Mouse (Mus musculus) adrenal gland, adult 2 months (tissue): ENCODE measurements around the gene Prss28. TPM values are rescaled to one million over a fixed set of nuclear protein-coding genes. Genes with fewer than 3 reads are reported as not detected.

Experiments used
- DNase-seq: peaks from one replicate; pipeline ENCODE4 v3.0.0; 2021
- long read RNA-seq: library from polyadenylated mRNA; stranded (forward); transcript quantifications from one replicate; pipeline ENCODE4 v2.0.0, GENCODE M21; 2021
- polyA plus RNA-seq: library from polyadenylated mRNA; depleted of rRNA; stranded (reverse); fragments of >200 nt; gene quantifications from 2 replicates; pipeline ENCODE4 v1.2.3, GENCODE M21; 2012; rRNA removed
- total RNA-seq, 2 experiments: library from RNA; stranded (reverse); gene quantifications; 2 replicates each; pipeline ENCODE4 v1.2.3; 2021

The Prss28 gene
- total RNA-seq (not detected), polyA plus RNA-seq (not detected in 2 replicates)
- long read RNA-seq, result 0 reads

DNA sequence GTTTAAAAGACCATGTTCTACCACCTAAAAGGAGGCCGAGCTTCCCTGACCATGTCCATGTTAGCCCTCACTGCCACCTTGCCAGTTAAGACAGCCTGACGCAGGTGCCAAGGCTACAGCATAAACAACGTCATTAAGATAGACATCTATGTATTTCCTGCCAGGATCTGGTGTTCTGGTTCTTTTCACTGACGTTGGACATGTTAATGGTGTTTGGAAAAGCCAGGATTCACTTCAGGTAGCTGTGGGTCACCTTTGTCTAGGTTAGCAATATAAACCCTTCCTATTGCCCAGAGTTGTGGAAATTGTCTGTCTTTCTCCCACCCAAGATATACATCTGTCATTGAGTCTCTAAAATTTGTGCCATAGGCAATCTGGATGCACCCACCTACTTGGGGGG, at the start of gene Prss28:
Gene Prss28 (plus strand): TSS at position 301 of the 400 bp plus-strand sequence.
- no peak for DNase-seq

DNA sequence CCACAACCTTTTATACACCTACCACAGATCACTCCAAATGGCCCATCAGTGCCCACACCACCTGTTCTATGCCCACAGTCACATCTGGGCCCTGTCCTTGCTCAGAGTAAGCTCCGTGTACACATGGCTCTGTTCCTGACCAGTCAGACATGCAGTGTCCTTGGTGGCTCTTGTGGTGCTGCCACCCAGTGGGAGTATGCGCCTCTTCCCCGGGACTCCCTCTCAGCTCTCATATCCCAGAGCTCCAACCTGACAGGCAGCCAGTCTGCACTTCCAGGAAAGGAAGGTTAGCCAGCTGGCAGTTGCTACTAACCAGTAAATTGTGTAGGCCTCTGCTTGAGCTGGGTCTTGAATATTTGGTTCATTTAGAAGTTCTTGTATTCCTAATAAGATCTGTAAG, 44.0 kb upstream of the Prss28 start:
- DNase-seq, result peak; percentile 79

DNA sequence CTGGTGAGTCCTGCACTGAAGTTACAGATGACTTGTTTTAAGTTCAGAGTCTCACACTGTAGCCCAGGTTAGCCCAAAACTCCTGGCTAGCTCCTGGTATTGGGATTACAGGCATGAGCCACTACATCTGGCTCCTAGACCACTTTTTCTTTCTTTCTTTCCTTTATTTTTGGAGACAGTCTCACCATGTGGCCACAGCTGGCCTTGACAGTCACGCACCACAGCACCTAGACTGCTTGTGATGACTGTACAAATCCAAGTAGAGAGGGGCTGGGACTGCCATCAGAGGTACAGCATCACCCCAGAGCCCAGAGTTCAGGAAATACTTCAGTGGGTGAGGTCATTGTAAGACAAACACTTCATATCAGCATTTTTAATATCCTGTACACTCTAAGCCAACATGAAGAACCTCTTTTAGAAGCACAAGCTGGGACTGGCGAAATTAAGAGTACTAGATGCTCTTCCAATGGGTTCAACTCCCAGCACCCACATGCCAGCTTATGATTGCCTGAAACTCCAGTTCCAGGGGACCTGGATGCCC, 37.6 kb upstream of the Prss28 start:
- no peak for DNase-seq

DNA sequence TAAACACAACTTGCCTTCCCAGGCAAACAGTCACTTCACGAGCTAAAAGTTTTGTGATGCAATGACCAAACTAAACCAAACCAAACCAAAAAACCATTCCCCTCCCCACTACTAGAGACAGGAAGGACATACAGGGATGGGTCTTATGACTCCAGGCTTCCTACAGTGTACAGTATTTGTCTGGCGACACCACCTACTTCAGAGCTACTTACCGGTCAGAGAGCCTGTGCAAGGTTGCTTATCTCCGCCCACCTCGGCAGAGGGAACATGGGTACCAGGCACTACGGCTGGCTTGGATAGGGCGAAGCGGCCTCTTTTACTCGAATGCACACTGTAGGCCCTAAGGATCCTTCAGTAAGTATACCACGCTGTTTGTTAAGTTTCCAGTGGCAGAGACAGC, 36.1 kb upstream of the Prss28 start:
- DNase-seq, result peak; percentile 38

DNA sequence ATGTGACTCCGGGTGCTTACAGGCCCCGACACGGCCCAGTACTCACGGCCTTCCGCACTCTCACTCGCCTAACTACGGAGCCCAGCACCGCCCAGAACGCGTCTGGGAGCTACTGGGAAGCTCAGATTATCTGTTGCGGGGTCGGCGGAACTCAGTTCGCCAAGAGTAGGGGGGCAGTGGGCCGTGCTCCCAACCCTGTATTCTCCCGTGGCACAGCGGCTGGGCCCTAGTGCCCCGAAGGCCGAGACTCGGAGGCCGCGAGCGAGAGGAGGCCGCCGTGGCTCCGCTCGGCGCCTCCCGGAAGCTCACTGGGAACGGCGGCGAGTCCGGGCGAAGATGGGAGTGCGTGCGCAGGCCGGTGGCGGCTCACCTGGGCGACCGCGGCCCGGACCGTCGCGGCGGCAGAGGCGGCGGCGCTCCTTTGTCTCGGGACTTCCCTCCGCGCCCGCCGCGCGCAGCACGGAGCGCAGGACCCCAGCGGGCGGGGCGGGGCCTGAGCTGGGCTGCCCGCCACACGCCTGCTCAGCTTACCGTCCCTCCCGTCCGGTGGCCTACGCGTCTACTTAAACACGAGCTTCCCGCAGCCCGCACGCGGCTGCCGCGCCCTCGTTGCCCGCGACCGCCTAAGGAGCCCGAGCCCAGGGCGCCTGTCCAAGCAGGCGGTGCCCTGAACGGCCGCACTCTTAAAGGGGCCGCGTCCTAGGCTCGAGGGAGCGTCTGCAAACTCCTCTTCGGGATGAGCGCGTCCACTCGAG, 35.3 kb upstream of the Prss28 start:
- peak; percentile 94 for DNase-seq

DNA sequence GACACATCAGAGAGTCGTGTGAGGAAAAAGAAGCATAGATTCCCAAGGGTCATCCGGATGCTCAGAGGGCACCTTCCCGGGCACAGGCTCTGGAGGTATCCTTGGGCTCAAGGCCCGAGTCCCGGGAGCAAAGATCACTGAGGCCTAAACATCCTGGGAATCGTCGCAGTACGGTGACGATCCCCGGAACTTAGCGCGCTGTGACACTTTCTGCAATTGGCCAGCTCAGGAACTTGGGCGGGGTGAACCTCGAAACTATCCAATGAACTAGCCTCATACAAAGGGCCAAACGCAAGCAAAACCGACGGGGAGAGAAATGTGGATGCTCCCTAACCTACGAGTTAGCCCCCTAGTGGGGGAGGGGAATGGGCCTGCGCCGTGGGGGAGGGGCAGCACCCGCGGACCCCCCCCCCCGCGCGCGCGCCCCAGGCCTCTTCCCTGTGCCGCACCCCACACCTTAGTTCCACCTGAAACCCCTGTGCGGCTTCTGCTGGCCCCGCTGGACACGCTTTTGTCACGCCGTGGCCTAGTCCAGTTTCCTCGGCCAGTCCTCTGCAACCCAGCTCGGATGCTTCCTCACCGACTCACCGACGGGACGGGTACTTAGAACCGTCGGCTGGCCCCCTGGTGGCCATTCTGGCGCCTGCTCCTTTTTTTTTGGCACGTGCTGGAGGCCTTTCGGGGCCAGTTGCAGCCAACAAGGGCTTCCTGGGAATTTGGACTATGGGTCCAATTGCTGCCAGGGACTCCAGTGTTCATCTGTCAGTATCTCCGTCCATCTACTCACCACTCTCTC, 34.5 kb upstream of the Prss28 start:
- DNase-seq, result peak; percentile 98

DNA sequence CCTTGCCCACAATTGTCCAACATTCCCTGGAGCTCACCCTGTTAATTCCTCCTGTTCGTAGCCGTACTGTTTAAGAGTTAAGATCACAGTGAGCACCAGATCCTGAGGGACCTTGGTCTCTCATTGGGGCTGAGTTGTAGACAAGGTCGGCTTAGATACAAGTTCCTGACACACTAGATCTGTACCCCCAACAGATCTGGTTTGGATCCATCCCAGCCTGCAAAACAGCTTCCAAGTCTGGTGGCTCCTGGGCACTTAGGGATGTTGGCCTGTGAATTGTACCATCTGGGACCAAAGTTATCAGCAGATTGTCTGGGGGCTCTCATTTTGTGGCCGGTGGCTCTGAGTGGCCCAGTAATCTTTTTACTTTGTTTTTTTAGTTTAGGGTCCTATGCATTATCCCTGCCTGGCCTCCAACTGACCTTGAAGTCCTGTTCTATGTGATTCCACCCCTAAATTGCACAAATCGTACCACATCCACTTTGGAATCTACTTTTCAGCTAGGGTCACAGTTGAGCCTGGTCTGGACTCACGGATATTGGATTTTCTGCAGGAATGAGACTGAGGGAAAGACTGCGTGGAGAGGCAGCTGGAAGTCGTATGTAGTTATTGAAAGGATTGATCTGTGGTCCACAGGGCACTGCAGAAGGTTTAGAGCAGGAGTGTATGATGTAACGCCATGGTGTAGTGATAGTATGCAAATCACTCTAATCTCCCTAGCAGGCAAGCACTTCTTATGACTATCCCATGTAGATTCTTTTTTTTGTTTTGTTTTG, 33.7 kb upstream of the Prss28 start, which contains the start of gene Ube2i:
Gene Ube2i (minus strand): TSS at position 52 of the 776 bp plus-strand sequence.
- DNase-seq, result no peak

DNA sequence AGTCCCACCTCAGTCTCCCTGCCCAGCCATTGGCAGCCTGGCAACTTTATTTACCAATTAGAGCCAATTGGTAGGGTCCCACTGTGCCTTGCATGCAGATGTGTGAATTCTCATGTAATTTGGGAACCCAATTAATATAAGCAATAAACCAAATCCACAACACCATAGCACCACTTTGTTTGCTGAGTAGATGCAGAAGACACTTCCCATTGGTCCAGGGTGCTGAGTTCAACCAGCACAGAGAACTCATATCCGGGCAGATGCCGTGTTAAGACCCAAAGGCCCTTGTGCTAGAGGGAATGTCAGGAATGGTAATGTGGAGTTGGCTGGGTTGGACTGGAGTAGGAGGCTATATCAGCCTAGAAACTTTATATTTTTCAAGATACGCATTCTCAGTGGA, 32.6 kb upstream of the Prss28 start:
- no peak for DNase-seq

DNA sequence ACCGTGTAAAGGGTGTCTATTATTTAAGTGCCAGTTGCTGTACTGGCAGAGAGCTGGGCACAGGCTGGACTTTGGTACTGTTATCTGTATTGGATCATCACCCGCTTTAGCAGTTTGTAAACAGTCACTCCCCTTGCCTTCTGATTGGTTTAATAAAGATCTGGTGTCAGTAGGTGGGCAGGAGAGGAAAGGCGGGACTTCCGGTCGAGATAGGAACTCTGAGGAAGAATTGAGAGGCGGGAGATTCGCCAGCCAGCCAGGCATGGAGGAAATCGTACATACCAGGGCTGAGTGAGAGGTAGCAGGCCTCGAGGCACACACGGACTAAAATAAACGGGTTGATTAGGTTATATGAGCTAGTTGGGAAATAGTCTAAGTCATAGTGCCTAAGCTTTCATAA, 26.3 kb upstream of the Prss28 start:
- peak; percentile 66 for DNase-seq

DNA sequence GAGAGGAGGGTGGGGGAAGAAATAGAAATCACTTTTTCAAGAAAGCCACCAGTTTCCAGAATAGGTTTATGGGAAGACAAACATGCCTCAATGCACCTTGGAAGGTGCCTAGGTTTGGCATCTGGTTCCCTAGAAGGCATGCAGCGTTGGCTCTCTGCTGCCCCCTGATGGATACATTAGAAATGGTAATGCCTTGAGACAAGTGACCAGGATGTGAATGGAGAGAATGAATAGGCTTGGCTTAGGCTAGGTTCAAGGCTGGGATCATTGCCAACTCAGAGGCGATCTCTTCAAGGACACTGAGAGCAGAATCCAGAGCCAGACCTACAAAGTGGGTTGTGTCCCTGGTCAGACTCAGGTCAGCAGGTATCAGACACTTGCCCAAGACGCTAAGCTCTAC, 23.4 kb upstream of the Prss28 start:
- peak; percentile 76 for DNase-seq

DNA sequence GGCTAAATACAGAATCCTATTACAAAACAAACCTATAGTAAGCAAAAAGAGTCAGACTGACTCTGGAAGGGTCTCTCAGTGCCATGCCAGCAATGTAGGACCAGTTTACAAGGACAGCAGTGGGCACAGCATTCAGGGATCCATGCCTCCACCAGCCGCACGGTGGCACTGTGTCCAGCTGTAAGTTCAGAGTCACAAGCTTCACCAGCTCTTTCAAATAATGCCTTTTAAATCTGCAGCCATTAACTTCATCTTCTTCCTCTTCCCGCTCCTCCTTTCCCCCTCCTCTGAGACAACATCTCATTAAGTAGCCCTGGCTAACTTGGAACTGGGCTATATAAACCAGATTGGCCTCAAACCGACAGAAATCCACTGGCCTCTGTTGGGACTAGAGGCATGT, 19.6 kb upstream of the Prss28 start:
- peak; percentile 51 for DNase-seq

DNA sequence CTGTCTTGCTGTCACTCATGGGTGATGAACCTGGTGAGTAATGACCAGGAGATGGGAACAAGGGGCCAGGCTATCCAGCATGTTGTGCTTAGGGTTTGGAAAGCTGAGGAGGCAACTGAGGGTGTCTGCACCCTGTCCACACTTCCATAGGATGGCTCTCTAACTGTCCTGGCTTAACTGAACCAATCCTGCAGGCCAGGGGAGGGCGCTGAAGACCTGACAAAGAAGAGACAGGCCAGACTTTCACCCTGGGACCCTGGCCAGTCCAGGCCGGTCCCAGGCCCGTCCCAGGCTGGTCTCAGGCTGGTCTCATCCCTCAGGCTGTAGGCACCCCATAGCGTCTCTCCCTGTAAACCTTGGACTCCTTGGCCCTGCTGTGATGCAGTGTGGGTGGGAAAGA, 18.0 kb upstream of the Prss28 start:
- no peak for DNase-seq

DNA sequence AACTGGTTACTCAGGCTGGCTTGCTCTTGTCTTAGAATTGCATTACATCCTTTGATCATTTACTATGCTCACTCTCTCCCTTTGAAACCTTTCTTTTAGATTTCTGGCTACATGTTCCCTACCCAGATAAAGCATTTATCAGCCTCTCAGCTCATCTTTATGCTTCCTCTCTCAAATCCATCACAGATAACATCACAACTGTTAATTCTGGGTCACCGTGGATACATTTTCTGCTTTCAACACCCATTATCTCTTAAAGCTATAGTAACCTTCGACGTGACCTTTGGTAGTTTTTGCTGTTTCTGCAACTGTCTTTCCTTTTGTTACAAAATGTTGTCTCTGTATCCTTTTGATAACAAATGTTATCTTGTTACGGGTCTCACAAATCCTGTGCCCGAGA, 15.0 kb upstream of the Prss28 start:
- DNase-seq, result no peak

DNA sequence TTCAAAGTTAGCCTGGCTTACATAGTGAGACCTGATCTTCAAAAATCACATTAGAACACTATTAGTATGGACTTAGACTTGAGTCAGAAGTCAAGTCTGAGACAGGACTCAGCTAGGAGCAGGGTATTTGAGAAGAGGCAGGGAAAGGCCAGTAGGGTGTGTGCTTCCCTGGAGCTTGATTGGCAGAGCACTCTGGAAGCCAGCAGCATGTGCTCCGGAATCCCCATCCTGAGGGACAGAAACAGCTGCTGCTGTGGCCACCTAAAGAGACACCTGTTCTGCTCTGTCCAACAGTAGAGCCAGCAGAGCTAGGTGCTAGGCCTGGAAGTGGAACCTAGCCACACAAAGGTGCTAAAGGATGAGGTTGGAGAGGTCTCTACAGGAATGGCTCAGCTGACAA, 14.3 kb upstream of the Prss28 start:
- DNase-seq, result no peak

DNA sequence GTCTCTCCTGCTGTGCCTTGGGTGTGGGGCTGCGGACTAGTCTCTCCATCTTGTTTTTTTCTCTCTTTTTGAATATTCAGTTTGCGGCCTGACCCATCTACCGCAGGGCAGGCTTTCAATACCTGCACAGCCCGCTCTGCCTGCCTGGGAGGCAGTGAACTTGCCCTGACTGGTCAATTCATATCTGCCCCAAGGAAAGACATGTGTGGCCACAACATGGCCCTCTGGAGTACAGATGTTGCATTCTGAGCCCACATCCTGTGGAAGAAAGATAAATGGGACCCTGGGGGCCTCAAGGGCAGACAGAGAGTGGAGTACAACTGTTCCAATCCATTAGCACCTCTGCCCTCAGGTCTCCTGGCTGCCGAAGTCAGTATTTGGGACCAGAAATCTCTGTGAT, 10.4 kb upstream of the Prss28 start, which contains the start of gene Prss34:
Gene Prss34 (plus strand): TSS at position 301 of the 400 bp plus-strand sequence.
- DNase-seq, result no peak

DNA sequence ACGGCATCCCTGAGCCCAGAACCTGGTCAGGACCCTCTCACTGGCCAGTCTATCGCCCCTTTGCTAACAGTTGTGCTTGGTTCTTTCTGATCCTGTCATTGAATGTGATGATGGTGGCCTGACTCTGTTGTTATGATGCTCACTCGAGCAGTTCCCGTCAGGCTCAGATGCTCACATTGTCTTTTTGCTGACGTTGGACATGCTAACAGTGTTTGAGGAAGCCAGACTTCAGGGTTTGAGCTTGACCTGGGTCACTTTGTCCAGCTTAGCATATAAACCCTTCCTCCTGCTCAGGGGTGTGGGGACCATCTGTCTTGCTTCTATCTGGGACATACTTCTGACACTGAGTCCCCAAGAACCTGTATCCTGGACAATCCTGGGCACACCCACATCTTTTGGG, 9.9 kb downstream of the Prss28 start, which contains the start of gene Prss29:
Gene Prss29 (plus strand): TSS at position 301 of the 400 bp plus-strand sequence.
- DNase-seq, result no peak

DNA sequence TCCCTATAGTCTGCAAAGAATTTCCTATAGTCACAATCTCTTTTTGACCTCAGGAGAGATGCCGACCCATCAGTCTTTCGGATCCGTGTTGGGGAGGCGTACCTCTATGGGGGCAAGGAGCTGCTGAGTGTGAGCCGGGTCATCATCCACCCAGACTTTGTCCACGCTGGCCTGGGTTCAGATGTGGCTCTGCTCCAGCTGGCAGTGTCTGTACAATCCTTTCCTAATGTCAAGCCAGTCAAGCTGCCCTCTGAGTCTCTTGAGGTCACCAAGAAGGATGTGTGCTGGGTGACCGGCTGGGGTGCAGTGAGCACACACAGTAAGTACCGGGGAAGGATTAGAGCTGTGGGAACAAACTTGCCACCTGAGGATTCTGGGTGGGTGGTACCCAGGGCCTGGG, 12.4 kb downstream of the Prss28 start:
- DNase-seq, result no peak

DNA sequence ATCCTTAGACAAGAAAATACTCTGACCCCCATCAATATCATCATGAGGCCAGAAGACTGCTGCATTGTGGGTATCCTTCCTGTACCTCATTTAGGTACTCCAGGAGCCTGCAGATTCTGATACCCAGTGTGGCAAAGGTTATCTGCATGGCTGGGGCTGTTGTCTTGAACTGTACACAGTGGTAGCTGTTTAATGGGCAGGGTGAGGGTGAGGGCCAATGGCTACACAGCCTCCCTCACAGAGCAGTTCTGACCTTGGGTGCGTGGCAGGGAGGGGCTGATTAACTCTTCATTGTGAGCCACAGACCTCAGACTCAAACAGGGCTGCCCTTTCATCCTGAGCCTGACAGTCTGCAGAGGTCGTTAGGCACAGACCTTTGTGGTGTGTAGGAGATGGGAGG, 14.5 kb downstream of the Prss28 start:
- DNase-seq, result no peak

DNA sequence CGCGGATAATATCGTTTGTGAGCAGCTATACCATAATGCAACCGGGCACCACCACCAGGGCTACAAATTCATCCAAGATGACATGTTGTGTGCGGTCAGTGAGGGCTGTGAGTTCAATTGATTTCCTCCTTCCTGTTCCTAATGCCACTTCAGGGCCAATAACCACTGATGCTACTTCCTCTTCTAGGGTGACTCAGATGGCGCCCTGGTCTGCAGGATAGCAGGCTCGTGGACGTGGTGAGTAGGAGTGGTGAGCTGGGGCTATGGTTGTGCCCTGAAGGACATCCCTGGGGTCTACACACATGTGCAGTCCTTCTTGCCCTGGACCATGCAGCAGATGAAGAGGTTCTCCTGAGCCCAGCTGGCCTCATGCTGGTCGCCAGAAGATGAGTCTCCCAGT, 23.9 kb downstream of the Prss28 start:
- no peak for DNase-seq

DNA sequence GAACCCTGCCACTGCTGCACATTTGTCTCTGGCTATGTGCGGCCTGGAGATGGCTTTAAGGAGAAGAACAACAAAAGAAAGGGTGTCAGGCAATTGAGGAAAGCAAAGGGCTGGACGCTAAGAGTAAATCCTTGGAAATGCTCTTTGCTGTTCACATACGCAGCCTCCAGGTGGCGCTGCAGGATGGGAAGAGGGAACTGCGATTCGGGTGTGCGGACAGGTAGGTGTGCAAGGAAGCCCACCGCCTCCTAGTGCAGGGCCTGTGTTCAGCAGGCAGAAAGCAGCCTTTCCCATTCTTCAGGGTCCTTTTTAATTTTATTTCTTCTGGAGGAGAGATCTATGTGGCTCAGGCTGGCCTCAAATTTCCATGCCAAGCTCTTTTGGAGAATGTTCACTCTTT, 25.5 kb downstream of the Prss28 start:
- peak; percentile 56 for DNase-seq

DNA sequence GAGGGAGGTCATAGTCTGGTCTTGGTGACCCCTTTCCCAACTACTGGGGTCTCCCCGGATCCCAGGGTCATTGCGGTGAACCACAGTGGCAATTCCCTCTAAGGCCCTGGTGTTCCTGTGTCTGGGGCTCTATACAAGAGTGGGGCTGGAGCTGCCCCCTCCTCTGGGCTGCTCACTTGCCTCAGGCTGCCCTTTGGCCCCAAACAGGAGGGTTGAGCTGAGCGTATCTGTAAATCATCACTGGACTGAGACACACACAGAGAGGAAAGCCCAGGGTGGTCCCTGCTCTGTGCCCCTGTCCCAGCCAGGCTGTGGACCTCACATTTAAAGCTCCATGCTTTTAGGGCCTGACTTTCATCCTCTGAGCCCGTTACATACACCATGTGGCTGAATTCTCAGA, 29.8 kb downstream of the Prss28 start:
- DNase-seq, result no peak

DNA sequence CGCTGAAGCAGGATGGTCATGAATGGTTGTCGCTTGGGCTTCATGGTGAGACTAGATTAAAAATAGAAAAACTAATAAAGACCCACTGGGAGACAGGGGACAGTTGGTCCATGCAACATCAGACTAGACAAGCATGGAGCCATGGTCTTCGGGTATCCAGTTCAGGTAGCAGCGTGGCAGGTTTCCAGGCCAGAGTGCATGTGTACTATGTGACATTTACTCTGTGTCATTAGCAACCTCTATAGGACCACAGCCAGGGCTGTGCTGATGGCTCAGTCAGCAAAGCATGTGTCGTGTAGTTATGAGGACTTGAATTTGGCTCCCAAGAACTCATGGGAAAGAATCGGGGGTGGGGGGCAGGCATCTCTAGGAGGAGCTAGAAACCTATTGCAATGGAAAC, 31.6 kb downstream of the Prss28 start:
- DNase-seq, result no peak
